In genomic region chr11:7210343-7210742, GRCm38 (mm10) we compare ENCODE assay signal across 8 mouse cellular contexts. TPM values are rescaled to one million over a fixed set of nuclear protein-coding genes. Genes with fewer than 3 reads are reported as not detected.
A peak's percentile ranks its signal among the peaks of the same experiment; 100 is the strongest.
DNase-seq lines count a peak whose midpoint lies in the region; ATAC-seq and TF ChIP-seq lines count a peak whose summit lies in the region.
"Had no signal": no experiment of that assay in that cellular context is flagged by ENCODE, and none has a peak within 500 bp of the region (broad histone marks: within the 10 kb centered on the region; RNA-seq: fewer than 3 reads in every experiment).

No protein-coding gene starts in this region.

- no peak for TF ChIP-seq POLR2A in brain, embryonic 14.5 days (IDR thresholded peaks at IDR 0.05; ENCODE audit: borderline replicate concordance, extremely low read depth, insufficient read depth, insufficient read length, poor library complexity, severe bottlenecking)

- 26% methylated on average over 6 of the region's 6 CpGs for WGBS in forebrain, embryonic 16.5 days
- WGBS in hindbrain, embryonic 14.5 days: 11% methylated on average over 6 of the region's 6 CpGs

- peak; percentile 88 for DNase-seq in NIH3T3 (ENCODE audit: low read depth)
- peak; percentile 82 for DNase-seq in brain, embryonic 14.5 days (ENCODE audit: low read depth)
- DNase-seq in hindbrain, embryonic 14.5 days (ENCODE audit: low spot score): peak; percentile 87
- DNase-seq in layer of hippocampus, postnatal 25 days (ENCODE audit: extremely low spot score in 1 of 2, low spot score in 1 of 2): peak; percentile 80 to 81
- DNase-seq in lung, postnatal 25 days (ENCODE audit: low spot score): peak; percentile 62
- DNase-seq in skeletal muscle tissue, adult 2 months (ENCODE audit: low read depth, low spot score): peak; percentile 61
- DNase-seq: liver, embryonic 13.5 days had no signal

- H3K36me3 ChIP-seq in forebrain, embryonic 16.5 days (ENCODE audit: control insufficient read depth, insufficient read depth): no peaks in the 10 kb centered on the region
- no peaks in the 10 kb centered on the region for H3K36me3 ChIP-seq in hindbrain, embryonic 14.5 days (replicated peaks; ENCODE audit: control insufficient read depth, insufficient read depth)
- H3K36me3 ChIP-seq: liver, embryonic 13.5 days had no signal

- TF ChIP-seq CTCF in brain, embryonic 14.5 days (IDR thresholded peaks at IDR 0.05; ENCODE audit: borderline replicate concordance, extremely low read depth, insufficient read depth, insufficient read length): peak; percentile 99

- no peak overlapping the region for H3K9ac ChIP-seq in forebrain, embryonic 16.5 days (replicated peaks; ENCODE audit: low read depth, low read length)
- no peak overlapping the region for H3K9ac ChIP-seq in hindbrain, embryonic 14.5 days
- H3K9ac ChIP-seq: liver, embryonic 13.5 days had no signal

- 0 out of 2 replicates have a peak, but pooled peaks cover 4% of the 10 kb centered on the region for H3K27me3 ChIP-seq in forebrain, embryonic 16.5 days (replicated peaks; ENCODE audit: control insufficient read depth, insufficient read depth, low read length)
- peaks cover 32% of the 10 kb centered on the region for H3K27me3 ChIP-seq in hindbrain, embryonic 14.5 days (ENCODE audit: control insufficient read depth, insufficient read depth, low read length)

- peak overlapping the region; percentile 4; the same call in 1 of the 2 replicates for H3K4me2 ChIP-seq in forebrain, embryonic 16.5 days (ENCODE audit: low read length)
- no peak overlapping the region for H3K4me2 ChIP-seq in hindbrain, embryonic 14.5 days (replicated peaks)
- H3K4me2 ChIP-seq: liver, embryonic 13.5 days had no signal

- H3K4me3 ChIP-seq in forebrain, embryonic 16.5 days (replicated peaks; ENCODE audit: low read length): no peak overlapping the region
- no peak overlapping the region for H3K4me3 ChIP-seq in hindbrain, embryonic 14.5 days (replicated peaks; ENCODE audit: low read length)
- H3K4me3 ChIP-seq: liver, embryonic 13.5 days had no signal

- H3K27ac ChIP-seq in forebrain, embryonic 16.5 days (ENCODE audit: low read length): no peak overlapping the region
- no peak overlapping the region for H3K27ac ChIP-seq in hindbrain, embryonic 14.5 days
- H3K27ac ChIP-seq: liver, embryonic 13.5 days had no signal

- H3K4me1 ChIP-seq in forebrain, embryonic 16.5 days (replicated peaks; ENCODE audit: control insufficient read depth, insufficient read depth, low read length): peaks cover 20% of the 10 kb centered on the region
- H3K4me1 ChIP-seq in hindbrain, embryonic 14.5 days (replicated peaks; ENCODE audit: control insufficient read depth, insufficient read depth, low read length): peaks cover 31% of the 10 kb centered on the region
- H3K4me1 ChIP-seq: liver, embryonic 13.5 days had no signal

- H3K9me3 ChIP-seq in forebrain, embryonic 16.5 days (ENCODE audit: control insufficient read depth, low read length): no peaks in the 10 kb centered on the region
- no peaks in the 10 kb centered on the region for H3K9me3 ChIP-seq in hindbrain, embryonic 14.5 days (ENCODE audit: control insufficient read depth, low read length)
- H3K9me3 ChIP-seq: liver, embryonic 13.5 days had no signal

- no peak for ATAC-seq in forebrain, embryonic 16.5 days
- ATAC-seq in hindbrain, embryonic 14.5 days (ENCODE audit: low FRiP score): no peak

RNA-seq across cellular contexts. Expression of gene Igfbp3, which starts 3.4 kb away (rescaled TPM):
- polyA plus RNA-seq in brain, embryonic 14.5 days (2012; rRNA removed): 22.6 and 33.6 TPM in 2 replicates
- 51.1 and 62.5 TPM in 2 replicates for polyA plus RNA-seq in forebrain, embryonic 16.5 days (2015; fragmentation: Nextera tagmentation; extraction: Ambion mirVana)
- polyA plus RNA-seq in hindbrain, embryonic 14.5 days (2014; fragmentation: Nextera tagmentation; extraction: Ambion mirVana): 19.7 and 22.3 TPM in 2 replicates
- 10 to 100 TPM; 12.5 to 19.5 TPM for total RNA-seq in layer of hippocampus, postnatal 25 days (2021)

RNA-seq across cellular contexts. Expression of gene Igfbp1, which starts 12.8 kb away (rescaled TPM):
- polyA plus RNA-seq in brain, embryonic 14.5 days (2012; rRNA removed): 0.15 and 0.22 TPM in 2 replicates
- 0.23 TPM in 1 of 2 replicates, not detected in the other for polyA plus RNA-seq in forebrain, embryonic 16.5 days (2015; fragmentation: Nextera tagmentation; extraction: Ambion mirVana)
- polyA plus RNA-seq in hindbrain, embryonic 14.5 days (2014; fragmentation: Nextera tagmentation; extraction: Ambion mirVana): not detected in 2 replicates
- not detected for total RNA-seq in layer of hippocampus, postnatal 25 days (2021)

RNA-seq across cellular contexts. Expression of gene Gm11985, which starts 22.0 kb away (rescaled TPM):
- not detected in 2 replicates for polyA plus RNA-seq in brain, embryonic 14.5 days (2012; rRNA removed)
- polyA plus RNA-seq in forebrain, embryonic 16.5 days (2015; fragmentation: Nextera tagmentation; extraction: Ambion mirVana): not detected in 2 replicates
- polyA plus RNA-seq in hindbrain, embryonic 14.5 days (2014; fragmentation: Nextera tagmentation; extraction: Ambion mirVana): not detected in 2 replicates
- not detected for total RNA-seq in layer of hippocampus, postnatal 25 days (2021)
- polyA plus RNA-seq: liver, embryonic 13.5 days had no signal
